Mouse (Mus musculus) hindbrain, embryonic 10.5 days (tissue): ENCODE measurements at regions not wholly inside any gene's neighbourhood (a gene's known extent, or its start where the extent isn't known, plus 50 kb on each side); places are given as distances from the start of the nearest gene placed in this dataset.
"Not testable (repeated sequence)": the region's sequence is repeated elsewhere in the genome, so short reads cannot be mapped to it uniquely, and the experiment has no call there.

Experiments used
- DNase-seq: peaks from one replicate; pipeline ENCODE4 v3.0.0-alpha.2; 2017; ENCODE audit warnings: low spot score
- H3K27ac ChIP-seq: fragments of 300-500 bp; sonication (generic); 2 replicates; pipeline ENCODE4 v1.5.1; 2016; ENCODE audit warnings: mild to moderate bottlenecking, moderate library complexity
- H3K27me3 ChIP-seq: fragments of 300-500 bp; sonication (generic); 2 replicates; pipeline ENCODE4 v1.6.1; 2016; ENCODE audit warnings: mild to moderate bottlenecking; ENCODE audit not compliant: poor library complexity, insufficient read depth, severe bottlenecking
- H3K36me3 ChIP-seq: fragments of 300-500 bp; sonication (generic); 2 replicates; pipeline ENCODE4 v1.6.1; 2016; ENCODE audit warnings: mild to moderate bottlenecking, moderate library complexity
- H3K4me1 ChIP-seq: fragments of 300-500 bp; sonication (generic); replicated peaks from 2 replicates; pipeline ENCODE4 v1.6.1; 2016; ENCODE audit warnings: mild to moderate bottlenecking
- H3K4me3 ChIP-seq: fragments of 300-500 bp; sonication (generic); 2 replicates; pipeline ENCODE4 v1.5.1; 2016; ENCODE audit warnings: mild to moderate bottlenecking, moderate library complexity
- H3K9me3 ChIP-seq: fragments of 300-500 bp; sonication (generic); 2 replicates; pipeline ENCODE4 v1.6.1; 2016; ENCODE audit warnings: mild to moderate bottlenecking, moderate library complexity
- WGBS: fragments of 180-500 bp; shearing (Covaris S2); methylation state at CpG from one replicate; pipeline ENCODE4 v1.1.7; 2016; 5-methylcytosine and 5-hydroxymethylcytosine counted together

DNA sequence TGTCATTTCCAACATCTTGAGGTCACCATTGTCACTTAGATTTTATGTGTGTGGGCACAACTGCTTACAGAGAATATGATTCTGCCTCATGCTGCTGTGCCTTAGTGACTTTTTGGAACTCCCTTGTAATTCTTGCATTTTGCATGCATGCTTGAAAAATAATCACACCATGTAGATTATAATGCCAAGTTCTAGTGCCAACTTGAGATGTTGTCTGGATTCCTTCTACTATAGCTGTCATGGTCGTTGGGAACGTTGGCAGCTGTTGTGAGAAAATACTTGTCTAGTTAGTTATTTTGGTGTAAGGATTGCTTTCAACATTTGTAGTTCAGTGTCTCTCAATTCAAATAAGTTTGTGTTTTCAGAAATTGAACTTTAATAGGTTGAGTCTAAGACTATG lies 365.6 kb upstream of the Nectin3 start:
- Histone ChIP-seq H3K4me3 (no peak overlapping the region), H3K9me3 (no peaks in the 10 kb centered on the region), H3K36me3 (no peaks in the 10 kb centered on the region), H3K4me1 (no peaks in the 10 kb centered on the region), H3K27me3 (no peaks in the 10 kb centered on the region), H3K27ac (no peak overlapping the region)
- whole genome bisulfite sequencing: 94% methylated on average over 2 of the region's 2 CpGs
- DNase-seq: no peak

DNA sequence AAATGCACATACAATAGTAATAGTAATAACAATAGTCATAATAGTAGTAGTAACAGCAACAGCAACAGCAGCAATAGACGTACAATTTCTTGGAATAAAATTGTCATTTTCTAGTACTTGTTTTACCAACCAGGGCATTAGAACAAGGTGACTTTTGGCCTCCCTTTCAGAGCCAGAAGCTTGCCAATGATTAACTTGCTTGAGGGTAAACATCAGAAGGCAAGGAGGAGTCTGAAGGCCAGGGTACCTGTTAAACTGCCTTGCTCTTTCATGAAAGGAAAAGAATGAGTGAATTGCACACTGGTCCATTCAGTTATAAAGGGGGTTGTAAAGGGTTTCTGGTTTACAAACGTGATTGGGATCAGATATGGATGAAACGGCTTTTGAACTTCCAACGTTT lies 351.2 kb upstream of the Nectin3 start:
- Histone ChIP-seq H3K4me3 (no peak overlapping the region), H3K9me3 (no peaks in the 10 kb centered on the region), H3K36me3 (no peaks in the 10 kb centered on the region), H3K4me1 (0 out of 2 replicates have a peak, but pooled peaks cover 5% of the 10 kb centered on the region), H3K27me3 (no peaks in the 10 kb centered on the region), H3K27ac (no peak overlapping the region)
- DNase-seq: no peak
- WGBS: 89% methylated on average over 4 of the region's 4 CpGs

- Histone ChIP-seq H3K4me3 (no peak overlapping the region), H3K27me3 (no peaks in the 10 kb centered on the region), H3K9me3 (no peaks in the 10 kb centered on the region), H3K36me3 (no peaks in the 10 kb centered on the region), H3K4me1 (0 out of 2 replicates have a peak, but pooled peaks cover 5% of the 10 kb centered on the region), H3K27ac (no peak overlapping the region)
- no peak for DNase-seq
Observed at GRCm38 (mm10) chr16:46848755-46849154, 350.4 kb upstream of the Nectin3 start.

DNA sequence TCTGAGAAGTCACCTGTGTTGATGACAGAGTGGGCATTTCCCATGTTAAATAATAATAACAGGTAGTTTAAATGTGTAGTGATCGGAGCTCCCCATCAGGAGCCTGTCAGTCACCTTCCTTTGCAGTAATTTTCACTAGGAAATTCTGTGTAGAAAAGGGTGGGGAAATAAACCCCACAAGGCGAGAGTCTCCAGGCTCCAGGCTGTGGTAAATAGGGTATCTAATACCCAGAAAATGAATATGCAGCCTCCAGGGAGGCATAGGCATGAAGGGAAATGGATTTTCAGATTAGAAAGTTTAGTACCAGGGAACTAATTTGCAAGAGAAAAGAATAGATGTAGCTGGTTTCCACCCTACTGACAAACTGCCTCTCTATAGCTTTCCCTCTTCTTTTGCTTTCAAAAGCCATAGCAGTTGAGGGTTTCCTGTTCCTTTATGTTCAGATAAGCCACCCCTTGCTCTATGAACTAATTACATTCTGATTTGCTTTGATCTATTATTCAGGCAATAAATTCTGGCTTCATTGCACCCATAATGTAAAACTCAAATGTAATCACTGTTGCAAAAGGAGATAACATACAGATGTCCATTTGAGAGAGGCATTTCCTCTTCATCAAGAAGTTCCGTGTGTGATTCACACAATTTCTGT lies 349.5 kb upstream of the Nectin3 start:
- H3K27ac ChIP-seq: no peak overlapping the region
- H3K36me3 ChIP-seq: no peaks in the 10 kb centered on the region
- no peaks in the 10 kb centered on the region for H3K9me3 ChIP-seq
- DNase-seq: no peak
- 75% methylated on average over 3 of the region's 3 CpGs for WGBS
- 0 out of 2 replicates have a peak, but pooled peaks cover 5% of the 10 kb centered on the region for H3K4me1 ChIP-seq
- no peak overlapping the region for H3K4me3 ChIP-seq
- no peaks in the 10 kb centered on the region for H3K27me3 ChIP-seq

GRCm38 (mm10) chr16:46841179-46841578 lies 342.9 kb upstream of the Nectin3 start:
- H3K4me3 ChIP-seq: no peak overlapping the region
- H3K27ac ChIP-seq: no peak overlapping the region
- no peak for DNase-seq
- no peaks in the 10 kb centered on the region for H3K27me3 ChIP-seq
- no peaks in the 10 kb centered on the region for H3K9me3 ChIP-seq
- H3K36me3 ChIP-seq: no peaks in the 10 kb centered on the region
- H3K4me1 ChIP-seq: no peaks in the 10 kb centered on the region
- 93% methylated on average over 2 of the region's 2 CpGs for WGBS

GRCm38 (mm10) chr16:46840764-46841163 lies 342.4 kb upstream of the Nectin3 start:
- no peaks in the 10 kb centered on the region for H3K9me3 ChIP-seq
- H3K36me3 ChIP-seq: no peaks in the 10 kb centered on the region
- H3K27ac ChIP-seq: no peak overlapping the region
- no peak for DNase-seq
- no peaks in the 10 kb centered on the region for H3K4me1 ChIP-seq
- no peak overlapping the region for H3K4me3 ChIP-seq
- H3K27me3 ChIP-seq: no peaks in the 10 kb centered on the region

DNA sequence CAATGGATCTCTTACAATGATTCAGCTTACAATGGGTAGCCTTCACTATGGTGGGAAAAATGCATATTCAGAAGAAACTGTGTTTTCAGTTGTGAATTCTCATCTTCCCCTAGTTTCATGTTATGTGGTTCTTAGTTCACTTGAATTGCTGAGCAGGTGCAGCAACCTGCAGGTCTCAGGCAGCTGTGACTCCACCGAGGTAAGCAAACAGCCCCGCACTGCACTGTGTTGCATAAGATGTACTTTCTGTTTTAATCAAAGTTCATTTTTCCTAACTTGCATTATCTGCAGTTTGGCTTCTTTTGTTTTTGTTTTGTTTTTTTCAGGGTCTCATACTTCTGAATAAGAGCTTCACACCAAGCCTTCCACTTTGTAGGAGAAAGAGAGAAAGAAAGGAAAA lies 326.8 kb upstream of the Nectin3 start:
- H3K27ac ChIP-seq: no peak overlapping the region
- no peaks in the 10 kb centered on the region for H3K9me3 ChIP-seq
- H3K36me3 ChIP-seq: no peaks in the 10 kb centered on the region
- DNase-seq: no peak
- H3K4me3 ChIP-seq: no peak overlapping the region
- 95% methylated on average over 2 of the region's 2 CpGs for WGBS
- H3K4me1 ChIP-seq: no peaks in the 10 kb centered on the region
- no peaks in the 10 kb centered on the region for H3K27me3 ChIP-seq

GRCm38 (mm10) chr16:46822753-46823152 lies 324.4 kb upstream of the Nectin3 start:
- 64% methylated on average over 3 of the region's 3 CpGs for WGBS
- no peak overlapping the region for H3K4me3 ChIP-seq
- H3K4me1 ChIP-seq: no peaks in the 10 kb centered on the region
- H3K36me3 ChIP-seq: no peaks in the 10 kb centered on the region
- no peak overlapping the region for H3K27ac ChIP-seq
- H3K27me3 ChIP-seq: no peaks in the 10 kb centered on the region
- H3K9me3 ChIP-seq: no peaks in the 10 kb centered on the region
- DNase-seq: no peak

DNA sequence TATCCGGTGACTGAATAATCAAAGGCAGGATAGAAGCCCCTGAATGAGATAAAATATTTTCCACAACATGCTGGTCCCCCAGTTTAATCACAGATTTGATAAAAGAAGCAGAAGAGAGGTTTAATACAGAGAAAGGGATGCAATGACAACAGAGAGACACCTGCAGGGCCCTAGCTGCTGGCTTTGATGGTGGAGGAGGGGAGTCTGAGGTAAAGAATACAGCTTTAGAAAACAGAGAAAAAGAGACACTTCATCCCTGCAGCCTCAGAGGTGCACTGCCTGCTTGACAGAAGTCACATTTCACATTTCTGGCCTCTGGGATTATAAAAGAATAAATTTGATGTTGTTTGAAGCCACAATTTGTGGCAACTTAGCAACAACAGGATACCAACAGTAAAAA lies 319.9 kb upstream of the Nectin3 start:
- Histone ChIP-seq H3K36me3 (no peaks in the 10 kb centered on the region), H3K4me1 (no peaks in the 10 kb centered on the region), H3K27ac (no peak overlapping the region), H3K4me3 (no peak overlapping the region), H3K27me3 (no peaks in the 10 kb centered on the region), H3K9me3 (no peaks in the 10 kb centered on the region)
- no peak for DNase-seq
- 96% methylated on average over 1 of the region's 1 CpGs for WGBS

DNA sequence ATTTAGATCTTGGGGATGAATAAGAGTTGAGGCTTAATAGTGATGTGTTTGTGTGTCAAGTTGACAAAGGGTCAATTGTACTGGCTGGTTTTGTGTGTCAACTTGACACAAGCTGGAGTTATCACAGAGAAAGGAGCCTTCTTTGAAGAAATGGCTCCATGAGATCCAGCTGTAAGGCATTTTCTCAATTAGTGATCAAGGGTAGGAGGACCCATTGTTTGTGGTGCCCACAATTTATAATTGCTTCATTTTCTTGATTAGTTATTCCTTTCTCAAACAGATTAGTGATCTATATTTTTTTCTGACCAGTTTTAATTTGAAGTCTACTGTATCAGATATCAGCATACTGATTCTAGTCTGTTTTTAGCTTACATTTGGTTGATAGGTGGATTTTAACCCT lies 313.5 kb upstream of the Nectin3 start:
- not testable (repeated sequence) for H3K9me3 ChIP-seq, H3K4me3 ChIP-seq, DNase-seq, H3K27ac ChIP-seq, H3K4me1 ChIP-seq, H3K36me3 ChIP-seq, H3K27me3 ChIP-seq

DNA sequence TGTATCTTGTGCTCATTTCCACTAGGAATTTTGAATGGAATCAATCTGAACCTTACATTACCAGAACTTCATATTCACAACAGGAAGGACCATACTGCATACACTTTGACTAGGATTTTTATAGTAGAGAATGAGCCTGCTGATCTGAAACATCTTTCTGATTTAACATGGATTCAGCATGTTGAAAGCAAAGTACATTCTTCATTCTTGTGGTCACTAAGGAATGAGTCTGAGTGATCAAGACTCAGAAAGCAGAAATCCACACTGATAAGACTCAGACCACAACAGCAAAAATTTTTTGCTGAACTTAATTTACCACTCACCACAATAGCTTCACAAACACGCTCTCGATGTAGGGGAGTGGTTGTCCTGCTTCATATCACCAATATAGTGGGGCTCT lies 309.2 kb upstream of the Nectin3 start:
- Histone ChIP-seq H3K4me3 (no peak overlapping the region), H3K4me1 (no peaks in the 10 kb centered on the region), H3K27ac (no peak overlapping the region), H3K36me3 (no peaks in the 10 kb centered on the region), H3K27me3 (no peaks in the 10 kb centered on the region), H3K9me3 (no peaks in the 10 kb centered on the region)
- DNase-seq: no peak
- 92% methylated on average over 2 of the region's 2 CpGs for WGBS

DNA sequence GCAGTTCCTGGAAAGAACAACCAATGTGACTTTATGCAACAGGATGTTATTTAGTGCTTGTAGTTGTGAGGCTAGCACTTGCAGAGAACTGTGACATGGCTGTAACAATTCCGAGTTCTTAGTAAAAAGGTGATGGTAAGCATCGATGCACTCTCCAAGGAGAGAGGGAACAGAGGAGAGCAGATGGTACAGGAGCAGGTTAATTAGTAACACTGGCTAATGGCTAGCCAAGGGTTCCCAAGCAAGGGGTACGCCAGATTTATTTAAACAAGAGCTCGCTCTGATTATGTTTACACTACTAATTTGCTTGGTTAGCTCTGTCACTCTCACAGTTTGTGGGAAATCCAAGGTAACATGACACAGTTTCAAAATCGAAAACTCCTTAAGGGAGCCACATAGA lies 278.0 kb upstream of the Nectin3 start:
- no peaks in the 10 kb centered on the region for H3K4me1 ChIP-seq
- H3K27ac ChIP-seq: no peak overlapping the region
- DNase-seq: no peak
- no peak overlapping the region for H3K4me3 ChIP-seq
- no peaks in the 10 kb centered on the region for H3K36me3 ChIP-seq
- no peaks in the 10 kb centered on the region for H3K27me3 ChIP-seq
- WGBS: 66% methylated on average over 5 of the region's 5 CpGs
- no peaks in the 10 kb centered on the region for H3K9me3 ChIP-seq

DNA sequence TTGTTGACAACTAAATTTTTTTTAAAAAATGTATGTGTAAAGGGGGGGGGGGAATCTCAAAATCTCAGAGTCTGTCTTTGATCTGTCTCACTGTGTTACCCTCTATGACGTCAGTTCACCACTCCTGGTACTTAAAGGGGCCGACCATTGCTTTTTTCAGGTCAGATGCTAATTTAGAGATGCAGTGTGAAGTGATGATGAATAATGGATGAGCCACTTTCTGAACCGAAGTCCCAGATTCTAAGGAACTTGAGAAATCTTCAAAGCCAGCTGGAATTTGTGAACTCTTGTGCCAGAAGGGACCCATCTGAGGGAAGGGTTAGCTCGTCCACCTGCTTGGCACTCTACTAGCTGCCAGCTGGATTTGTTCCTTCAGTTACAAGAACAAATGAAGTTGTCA lies 271.1 kb upstream of the Nectin3 start:
- Histone ChIP-seq H3K27ac (no peak overlapping the region), H3K9me3 (no peaks in the 10 kb centered on the region), H3K4me1 (no peaks in the 10 kb centered on the region), H3K4me3 (no peak overlapping the region), H3K36me3 (no peaks in the 10 kb centered on the region), H3K27me3 (no peaks in the 10 kb centered on the region)
- 43% methylated on average over 4 of the region's 4 CpGs for WGBS
- peak; percentile 2 for DNase-seq

DNA sequence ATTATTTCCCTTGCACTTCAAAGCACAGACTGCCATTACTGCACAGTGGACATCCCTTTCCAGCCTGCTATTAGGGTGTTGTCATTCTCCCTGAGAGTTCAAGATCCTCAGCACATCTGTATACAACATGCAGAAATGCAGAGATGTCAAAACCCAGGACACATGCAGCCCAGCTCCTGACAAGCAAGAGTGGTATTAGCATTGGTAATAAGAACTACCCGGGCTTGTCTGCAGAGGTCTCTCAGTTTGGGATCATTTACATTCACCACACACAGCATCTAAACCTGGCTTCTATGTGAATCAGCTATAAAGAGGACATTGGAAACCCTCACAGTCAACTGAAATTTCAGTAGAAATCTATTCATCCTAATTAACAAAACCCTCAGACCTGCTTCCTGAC lies 270.1 kb upstream of the Nectin3 start:
- no peaks in the 10 kb centered on the region for H3K36me3 ChIP-seq
- no peaks in the 10 kb centered on the region for H3K9me3 ChIP-seq
- no peak for DNase-seq
- no peaks in the 10 kb centered on the region for H3K4me1 ChIP-seq
- no peak overlapping the region for H3K4me3 ChIP-seq
- H3K27ac ChIP-seq: no peak overlapping the region
- WGBS: 59% methylated on average over 1 of the region's 1 CpGs
- no peaks in the 10 kb centered on the region for H3K27me3 ChIP-seq
